Mouse (Mus musculus): Measurements from ENCODE around the gene Akap10. TPM values are rescaled to one million over a fixed set of nuclear protein-coding genes. Genes with fewer than 3 reads are reported as not detected.

Akap10 gene
- polyA plus RNA-seq, 2 experiments from 2014 or later = 19.4 to 23.8 TPM

Other genes with a start within 250 kb of the Akap10 start
- under 1 TPM; 0.24 to 0.40 TPM for gene Fam83g, start 246.2 kb downstream of the Akap10 start, polyA plus RNA-seq (2017; shearing (Covaris generic))
- gene Slc5a10, start 209.4 kb downstream of the Akap10 start, polyA plus RNA-seq (2017; shearing (Covaris generic)) = not detected
- gene Prpsap2, start 168.2 kb downstream of the Akap10 start, polyA plus RNA-seq (2017; shearing (Covaris generic)) = 10 to 100 TPM; 19.6 to 28.4 TPM
- 10 to 100 TPM in 1 of 2 experiments, 1 to 10 TPM in 1; 6.6 to 11.6 TPM for gene Ulk2, start 75.2 kb downstream of the Akap10 start, polyA plus RNA-seq (2017; shearing (Covaris generic))
- gene Specc1, start 26.5 kb upstream of the Akap10 start, polyA plus RNA-seq (2017; shearing (Covaris generic)) = 1 to 10 TPM; 2.6 to 3.4 TPM

All from activated CD4-positive, CD25-positive, alpha-beta regulatory T cell, adult 4 months (primary cell).